Mouse (Mus musculus) urinary bladder, postnatal 36 days (tissue): ENCODE measurements at regions not wholly inside any gene's neighbourhood (a gene's known extent, or its start where the extent isn't known, plus 50 kb on each side); places are given as distances from the start of the nearest gene placed in this dataset.
"Not testable (repeated sequence)": the region's sequence is repeated elsewhere in the genome, so short reads cannot be mapped to it uniquely, and the experiment has no call there.

ENCODE experiments used
- DNase-seq, 2 experiments: peaks; one replicate each; pipeline ENCODE4 v3.0.0; 2022; ENCODE audit warnings: low spot score in 2 of 2, mixed read lengths in 1 of 2

GRCm38 (mm10) chr12:77526581-77526980 is 288.7 kb downstream of the Fut8 start:
- DNase-seq: not testable (repeated sequence)

- DNase-seq: no peak
These were observed 289.6 kb downstream of the Fut8 start for GRCm38 (mm10) chr12:77527499-77527898.

DNA sequence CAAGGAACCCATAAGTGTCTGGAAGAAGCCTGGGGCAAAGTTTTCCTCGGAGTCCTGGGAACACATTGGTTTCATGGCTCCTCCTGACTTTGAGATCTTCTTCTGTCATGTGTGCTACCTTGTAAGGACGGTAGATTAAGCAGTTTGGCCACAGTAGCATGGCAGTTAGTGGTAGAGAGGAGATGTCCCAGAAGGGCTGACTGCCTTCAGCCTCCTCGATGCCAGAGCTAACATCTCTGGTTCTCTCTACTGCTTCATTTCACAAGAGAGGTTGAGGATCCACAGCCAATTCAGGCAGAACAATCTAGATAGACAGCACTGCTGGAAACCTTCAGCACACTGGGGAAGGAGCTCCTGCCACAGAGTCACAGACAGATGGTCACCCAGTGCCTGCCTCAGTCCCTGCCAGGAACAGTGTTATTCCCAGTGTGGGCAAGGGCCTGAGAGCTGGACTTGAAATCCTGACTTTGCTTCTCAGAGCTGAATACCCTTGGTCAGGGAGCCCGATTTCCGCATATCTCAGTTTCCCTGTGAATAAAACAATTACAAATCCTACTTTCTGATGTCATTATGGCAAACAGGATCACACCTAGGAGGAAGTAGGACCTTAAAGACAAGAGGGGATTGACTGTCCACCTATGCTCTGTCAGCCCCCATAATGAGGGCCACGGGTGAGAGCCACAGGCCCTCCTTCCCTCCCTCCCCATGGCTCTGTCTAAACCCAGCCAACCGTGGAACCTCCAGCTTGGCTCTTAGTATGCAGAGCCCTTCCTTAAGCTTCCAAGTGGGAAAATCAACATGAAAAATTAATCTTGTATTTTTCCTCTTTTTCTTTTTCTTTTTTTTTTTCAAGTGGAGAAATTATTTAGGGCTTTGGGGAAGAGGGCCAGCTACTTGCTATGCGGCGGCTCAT is 290.3 kb downstream of the Fut8 start:
- DNase-seq: no peak

- DNase-seq: no peak
These were observed 290.9 kb downstream of the Fut8 start for GRCm38 (mm10) chr12:77528868-77529271.

GRCm38 (mm10) chr12:77529414-77529813 is 291.5 kb downstream of the Fut8 start:
- no peak for DNase-seq

- DNase-seq: no peak
These were observed 292.0 kb downstream of the Fut8 start for GRCm38 (mm10) chr12:77529955-77530354.

GRCm38 (mm10) chr12:77531294-77531693 is 293.4 kb downstream of the Fut8 start:
- DNase-seq: peak; percentile 15 to 26

- DNase-seq: no peak
These were observed 294.6 kb downstream of the Fut8 start for GRCm38 (mm10) chr12:77532547-77532946.

- no peak for DNase-seq
These were observed 295.7 kb downstream of the Fut8 start for GRCm38 (mm10) chr12:77533606-77534005.

DNA sequence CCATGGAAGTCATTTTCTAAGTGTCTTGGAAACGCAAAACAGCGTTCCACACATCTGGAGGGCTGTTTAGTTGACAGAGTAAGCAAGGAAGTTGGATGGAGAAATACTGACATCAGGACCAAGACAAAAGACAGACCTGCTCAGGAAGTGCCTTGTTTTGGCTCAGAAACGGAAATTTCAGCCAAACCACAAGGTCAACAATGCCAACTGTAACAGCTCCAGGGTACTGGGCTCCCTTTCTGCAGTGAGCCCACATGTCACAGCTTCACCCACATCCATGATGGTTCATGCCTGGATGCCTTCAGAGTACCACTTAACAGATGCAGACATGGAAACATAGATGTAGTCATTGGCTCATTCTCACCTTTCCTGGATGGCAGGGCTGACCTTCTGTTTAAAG is 296.2 kb downstream of the Fut8 start:
- DNase-seq: no peak

DNA sequence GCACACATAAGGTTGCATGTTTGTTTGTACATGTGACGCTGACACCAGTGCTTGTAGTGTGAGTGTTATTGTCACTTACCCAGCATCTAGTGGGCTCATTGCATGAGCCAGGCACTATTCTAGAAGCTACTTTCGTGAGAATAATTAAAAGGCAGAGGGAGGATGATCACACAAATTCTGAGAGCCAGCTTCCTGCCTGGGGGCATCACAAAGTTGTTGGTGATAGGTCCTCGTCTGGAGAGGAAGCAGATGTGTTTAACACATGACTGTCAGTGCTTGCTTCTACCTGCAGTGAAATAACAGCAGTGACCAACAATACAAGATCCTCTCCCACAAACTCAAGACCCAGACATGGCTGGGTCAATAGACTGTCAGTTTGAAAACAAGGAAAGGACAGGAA is 297.2 kb downstream of the Fut8 start:
- DNase-seq: no peak

DNA sequence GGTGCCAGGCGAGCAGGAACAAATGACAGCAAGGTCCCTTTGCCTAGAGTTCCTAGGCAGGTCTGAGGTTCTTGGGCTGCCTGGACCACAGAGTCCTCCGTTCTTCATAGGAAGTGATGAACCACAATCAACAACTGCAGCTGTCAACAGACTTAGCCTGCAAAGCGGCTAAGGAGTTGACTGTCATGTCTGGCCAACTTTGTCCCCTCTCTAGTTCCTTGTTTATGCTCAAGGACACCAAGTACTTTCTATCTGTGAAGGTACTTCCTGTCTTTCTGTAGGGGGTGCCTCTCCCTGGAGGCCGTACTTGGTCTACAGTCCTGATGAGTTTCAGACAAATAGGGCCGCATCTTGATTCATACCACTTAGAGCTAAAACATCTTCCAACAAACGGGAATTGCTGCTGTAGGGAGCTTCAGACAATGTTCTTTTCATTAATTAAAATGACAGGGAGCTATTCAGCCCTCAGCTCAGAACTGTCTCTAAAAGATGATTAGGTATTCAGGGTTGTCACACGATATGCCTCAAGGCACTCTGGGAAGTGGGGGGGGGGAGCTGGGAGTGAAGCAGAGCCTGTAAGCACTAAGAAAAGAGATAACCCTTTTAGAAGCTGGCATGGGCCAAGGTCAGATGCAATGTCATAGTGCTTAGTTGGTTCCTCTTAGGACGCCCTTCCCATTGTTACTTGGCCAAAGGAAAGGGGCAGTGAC is 299.4 kb downstream of the Fut8 start:
- no peak for DNase-seq

GRCm38 (mm10) chr12:77539661-77540431 is 301.9 kb downstream of the Fut8 start:
- DNase-seq: no peak

- no peak for DNase-seq
These were observed 303.3 kb downstream of the Fut8 start for GRCm38 (mm10) chr12:77541051-77541765.

GRCm38 (mm10) chr12:77541826-77542225 is 303.9 kb downstream of the Fut8 start:
- DNase-seq: no peak

DNA sequence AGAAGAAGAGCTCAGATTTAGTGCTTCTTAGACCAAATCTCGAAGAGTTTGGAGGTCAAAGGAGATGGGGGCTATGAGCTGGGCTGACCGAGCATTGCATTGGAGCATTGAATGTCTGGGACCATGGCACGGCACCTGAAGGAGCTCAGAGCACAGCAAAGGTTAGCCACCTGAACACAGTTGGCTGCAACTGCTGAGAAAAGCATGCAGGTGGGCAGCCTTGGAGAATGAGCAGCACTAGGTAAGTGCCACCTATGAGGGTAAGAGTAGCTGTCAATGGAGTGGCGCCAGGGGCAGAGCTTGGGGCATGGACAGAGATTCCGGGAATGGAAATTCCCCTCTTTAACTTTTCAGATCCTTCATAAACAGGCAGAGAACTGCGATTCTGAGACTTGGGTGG is 305.7 kb downstream of the Fut8 start:
- DNase-seq: no peak

- DNase-seq: no peak
These were observed 308.2 kb downstream of the Fut8 start for GRCm38 (mm10) chr12:77546165-77546564.

DNA sequence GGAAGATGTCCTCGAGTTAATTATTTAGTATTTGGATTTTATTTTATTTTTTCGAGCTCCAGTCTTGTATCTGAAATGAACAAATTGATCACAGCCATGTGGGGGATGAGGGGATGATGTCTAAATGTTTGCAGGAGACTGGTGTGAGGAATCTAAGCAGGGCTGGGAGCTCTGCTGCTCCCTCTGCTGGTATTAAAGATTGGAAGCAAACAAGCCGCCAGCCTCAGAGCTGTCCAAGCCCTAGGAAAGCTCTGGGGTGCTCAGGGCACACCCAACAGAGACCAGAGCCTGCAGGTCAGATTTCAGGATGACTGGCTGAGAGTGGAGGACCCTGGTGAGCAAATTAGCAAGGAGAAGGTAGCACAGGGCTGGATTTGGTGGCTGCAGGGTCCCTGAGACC is 330.4 kb downstream of the Fut8 start:
- DNase-seq: peak; percentile 2 to 6

- DNase-seq: no peak
These were observed 332.6 kb downstream of the Fut8 start for GRCm38 (mm10) chr12:77570501-77570900.

GRCm38 (mm10) chr12:77571071-77571470 is 333.1 kb downstream of the Fut8 start:
- no peak for DNase-seq

DNA sequence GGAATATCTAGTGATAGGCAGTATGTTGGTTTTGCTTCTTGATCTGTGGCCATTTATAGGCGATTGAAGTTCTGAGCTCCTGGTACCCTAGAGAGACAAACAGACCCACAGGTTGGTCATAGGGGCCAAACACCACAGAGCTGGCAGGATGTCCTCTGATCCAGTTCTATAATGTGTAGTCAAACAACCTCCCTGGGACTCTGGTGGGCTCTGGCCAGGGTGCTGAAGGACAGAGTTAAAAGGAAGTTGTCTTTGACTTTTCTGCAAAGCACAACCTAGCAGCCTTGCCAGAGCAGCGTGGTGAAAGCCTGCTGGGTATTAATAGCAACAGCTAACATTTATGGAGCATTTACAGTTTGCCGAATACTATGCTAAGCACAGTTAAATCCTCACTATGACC is 337.1 kb downstream of the Fut8 start:
- DNase-seq: no peak

DNA sequence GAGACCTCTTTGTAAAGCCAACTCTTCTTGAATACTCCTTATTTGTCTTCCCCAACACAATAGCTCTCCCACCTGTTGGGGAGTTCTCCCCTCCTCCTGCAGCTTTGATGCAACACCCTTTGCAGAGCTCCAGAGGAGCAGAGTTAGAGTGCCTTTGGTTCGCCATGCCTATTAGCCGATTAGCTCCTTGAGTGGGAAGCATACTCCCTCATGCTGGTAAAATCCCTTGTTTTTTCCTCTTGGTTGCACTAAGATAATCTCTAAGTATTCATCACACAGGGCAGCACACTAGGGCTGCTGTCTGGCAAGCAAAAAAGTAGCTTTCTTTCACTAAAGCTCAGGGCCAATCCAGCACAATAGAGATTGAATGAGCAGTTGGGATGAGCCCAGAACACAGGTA is 350.4 kb downstream of the Fut8 start:
- DNase-seq: no peak
